Mouse (Mus musculus) liver, postnatal 0 days (tissue): ENCODE measurements around the gene Alkbh6. TPM values are rescaled to one million over a fixed set of nuclear protein-coding genes. Genes with fewer than 3 reads are reported as not detected.

ENCODE experiments used
- ATAC-seq: fragments of 200-750 bp; cut with Nextera tagmentation; 2 replicates; pipeline ENCODE4 v1.8.0; 2017; ENCODE audit warnings: mild to moderate bottlenecking, moderate library complexity
- DNase-seq: peaks from one replicate; pipeline ENCODE4 v3.0.0-alpha.2; 2016
- H3K27ac ChIP-seq: fragments of 300-500 bp; sonication (generic); 2 replicates; pipeline ENCODE4 v1.5.1; 2014; ENCODE audit warnings: antibody characterized with exemption, moderate library complexity, mild to moderate bottlenecking, low read depth
- H3K27me3 ChIP-seq: fragments of 300-500 bp; sonication (generic); 2 replicates; pipeline ENCODE4 v1.6.1; 2014; ENCODE audit warnings: low read length, control low read depth, mixed read lengths; ENCODE audit not compliant: insufficient read depth
- H3K36me3 ChIP-seq: fragments of 300-500 bp; sonication (generic); replicated peaks from 2 replicates; pipeline ENCODE4 v1.6.1; 2014; ENCODE audit warnings: mild to moderate bottlenecking, control low read depth, low read length, moderate library complexity, mixed read lengths; ENCODE audit not compliant: insufficient read depth
- H3K4me1 ChIP-seq: fragments of 300-500 bp; sonication (generic); 2 replicates; pipeline ENCODE4 v1.6.1; 2014; ENCODE audit warnings: antibody characterized with exemption, mild to moderate bottlenecking, control low read depth; ENCODE audit not compliant: insufficient read depth
- H3K4me2 ChIP-seq: fragments of 300-500 bp; sonication (generic); 2 replicates; pipeline ENCODE4 v1.6.1; 2014; ENCODE audit warnings: low read depth, mild to moderate bottlenecking, low read length, moderate library complexity, mixed read lengths
- H3K4me3 ChIP-seq: fragments of 300-500 bp; sonication (generic); 2 replicates; pipeline ENCODE4 v1.5.1; 2014; ENCODE audit warnings: low read depth, low read length
- H3K9ac ChIP-seq: fragments of 300-500 bp; sonication (generic); replicated peaks from 2 replicates; pipeline ENCODE4 v1.6.1; 2014; ENCODE audit warnings: mild to moderate bottlenecking, moderate library complexity
- H3K9me3 ChIP-seq: fragments of 300-500 bp; sonication (generic); 2 replicates; pipeline ENCODE4 v1.6.1; 2016; ENCODE audit warnings: mild to moderate bottlenecking, control low read depth, low read length, mixed read lengths
- CTCF ChIP-seq: sonication (generic); IDR thresholded peaks from 2 replicates; pipeline ENCODE4 v1.5.1; 2016; ENCODE audit warnings: antibody characterized with exemption, low read depth
- EP300 ChIP-seq: IDR thresholded peaks from 2 replicates; pipeline ENCODE4 v1.6.1; 2016; ENCODE audit warnings: antibody characterized with exemption, low read depth, mild to moderate bottlenecking
- WGBS: fragments of 180-500 bp; shearing (Covaris S2); extraction: QIAGEN DNeasy Blood & Tissue Kit; methylation state at CpG from one replicate; pipeline ENCODE4 v1.1.7; 2014; ENCODE audit not compliant: insufficient replicate concordance; 5-methylcytosine and 5-hydroxymethylcytosine counted together
- polyA plus RNA-seq: library from polyadenylated mRNA; unstranded; fragments of >200 nt; fragmentation: Nextera tagmentation; extraction: Ambion mirVana; gene quantifications from 2 replicates; pipeline ENCODE4 v1.2.1, GENCODE M21; 2015

The Alkbh6 gene
- polyA plus RNA-seq, 1 experiment from 2014 or later, result 23.9 TPM

- H3K4me1 ChIP-seq, result no peaks in the 10 kb centered on the region
- H3K4me3 ChIP-seq, result no peak overlapping the region
- ATAC-seq (no peak), DNase-seq (no peak)
- H3K9ac ChIP-seq, result no peak overlapping the region
- H3K36me3 ChIP-seq, result no peaks in the 10 kb centered on the region
- H3K4me2 ChIP-seq, result no peak overlapping the region
- WGBS, result 73% methylated on average over 13 of the region's 13 CpGs
- H3K9me3 ChIP-seq, result no peaks in the 10 kb centered on the region
- no peak overlapping the region for H3K27ac ChIP-seq
- TF ChIP-seq CTCF (no peak), EP300 (no peak)
- H3K27me3 ChIP-seq, result peaks cover 8% of the 10 kb centered on the region
Measured at GRCm38 (mm10) chr7:30293795-30294194, 14.7 kb upstream of the Alkbh6 start.

DNA sequence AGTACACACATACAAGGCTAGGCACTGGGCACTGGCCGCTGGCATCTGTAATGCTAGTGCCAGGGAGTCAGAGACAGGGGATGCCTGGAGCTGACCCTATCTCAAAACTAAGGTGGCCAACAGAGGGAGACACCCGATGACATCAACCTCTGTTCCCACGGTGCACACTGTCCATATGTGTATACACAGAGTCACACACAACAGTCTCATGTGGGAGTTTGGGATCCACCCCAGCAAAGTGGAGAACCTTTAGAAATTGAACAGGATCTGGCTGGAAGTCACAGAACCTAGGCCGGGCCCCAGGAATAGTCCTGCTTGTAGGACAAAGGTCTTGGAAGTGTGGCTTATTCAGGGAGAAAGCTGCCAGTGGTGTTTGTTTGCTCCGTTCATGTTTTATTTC is 14.2 kb upstream of the Alkbh6 start:
- Histone ChIP-seq H3K27ac (no peak overlapping the region), H3K4me2 (no peak overlapping the region), H3K9ac (no peak overlapping the region), H3K4me1 (no peaks in the 10 kb centered on the region), H3K36me3 (no peaks in the 10 kb centered on the region), H3K9me3 (no peaks in the 10 kb centered on the region), H3K4me3 (no peak overlapping the region), H3K27me3 (peaks cover 8% of the 10 kb centered on the region)
- DNase-seq (no peak), ATAC-seq (no peak)
- 77% methylated on average over 5 of the region's 5 CpGs for WGBS
- no peak for TF ChIP-seq CTCF
- TF ChIP-seq EP300, result no peak

GRCm38 (mm10) chr7:30295103-30295502 is 13.4 kb upstream of the Alkbh6 start:
- H3K9ac ChIP-seq, result no peak overlapping the region
- 47% methylated on average over 10 of the region's 10 CpGs for WGBS
- H3K9me3 ChIP-seq, result no peaks in the 10 kb centered on the region
- DNase-seq, result peak; percentile 37
- H3K4me2 ChIP-seq, result no peak overlapping the region
- ATAC-seq, result no peak
- no peak overlapping the region for H3K4me3 ChIP-seq
- no peaks in the 10 kb centered on the region for H3K36me3 ChIP-seq
- H3K27ac ChIP-seq, result no peak overlapping the region
- H3K27me3 ChIP-seq, result peaks cover 8% of the 10 kb centered on the region
- H3K4me1 ChIP-seq, result no peaks in the 10 kb centered on the region
- TF ChIP-seq EP300, result no peak
- TF ChIP-seq CTCF, result no peak

DNA sequence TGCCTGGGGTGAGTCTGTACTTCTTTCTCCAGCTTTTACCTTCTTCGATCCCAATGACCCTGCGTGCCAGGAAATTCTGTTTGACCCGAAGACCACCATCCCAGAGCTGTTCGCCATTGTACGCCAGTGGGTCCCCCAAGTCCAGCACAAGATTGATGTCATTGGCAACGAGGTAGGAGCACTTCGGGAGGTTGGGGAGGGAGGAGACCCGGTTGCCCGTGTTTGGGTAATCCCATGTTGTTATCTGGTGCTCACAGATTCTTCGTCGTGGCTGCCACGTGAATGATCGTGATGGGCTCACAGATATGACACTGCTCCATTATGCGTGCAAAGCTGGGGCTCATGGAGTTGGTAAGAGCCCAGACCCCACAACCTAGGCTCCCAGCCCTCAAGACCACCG is 11.7 kb upstream of the Alkbh6 start:
- Histone ChIP-seq H3K9me3 (no peaks in the 10 kb centered on the region), H3K9ac (no peak overlapping the region), H3K36me3 (no peaks in the 10 kb centered on the region), H3K4me3 (no peak overlapping the region), H3K27me3 (peaks cover 4% of the 10 kb centered on the region), H3K27ac (no peak overlapping the region), H3K4me1 (no peaks in the 10 kb centered on the region), H3K4me2 (no peak overlapping the region)
- ATAC-seq (no peak), DNase-seq (no peak)
- no peak for TF ChIP-seq CTCF
- no peak for TF ChIP-seq EP300
- 77% methylated on average over 15 of the region's 15 CpGs for WGBS

- ATAC-seq, result no peak
- no peak for TF ChIP-seq EP300
- TF ChIP-seq CTCF, result no peak
- 70% methylated on average over 16 of the region's 16 CpGs for WGBS
- Histone ChIP-seq H3K27me3 (no peaks in the 10 kb centered on the region), H3K27ac (no peak overlapping the region), H3K9me3 (no peaks in the 10 kb centered on the region), H3K4me1 (no peaks in the 10 kb centered on the region), H3K36me3 (no peaks in the 10 kb centered on the region), H3K4me3 (no peak overlapping the region), H3K4me2 (no peak overlapping the region), H3K9ac (no peak overlapping the region)
- no peak for DNase-seq
Measured at GRCm38 (mm10) chr7:30297266-30297665, 11.3 kb upstream of the Alkbh6 start.

DNA sequence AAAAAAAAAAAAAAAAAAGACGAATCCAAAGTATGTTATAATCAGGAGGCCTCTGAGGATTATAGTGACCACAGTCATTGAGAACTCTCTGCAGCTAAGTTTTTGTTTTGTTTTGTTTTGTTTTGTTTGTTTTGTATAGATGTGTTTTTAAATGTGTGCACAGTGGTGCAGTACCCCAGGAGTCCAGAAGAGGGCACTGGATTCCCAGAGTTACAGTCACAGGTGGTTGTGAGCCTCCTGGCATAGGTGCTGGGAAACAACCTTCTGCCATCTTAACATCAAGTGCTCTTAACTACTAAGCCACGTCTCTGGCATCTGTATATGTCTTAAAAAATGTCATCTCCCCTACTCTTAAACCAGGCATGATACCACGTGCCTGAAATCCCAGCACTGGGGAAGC is 7.6 kb upstream of the Alkbh6 start:
- no peaks in the 10 kb centered on the region for H3K9me3 ChIP-seq
- ATAC-seq, result no peak
- no peak overlapping the region for H3K4me2 ChIP-seq
- 52% methylated on average over 3 of the region's 3 CpGs for WGBS
- peak; percentile 64 for DNase-seq
- no peak overlapping the region for H3K27ac ChIP-seq
- no peaks in the 10 kb centered on the region for H3K4me1 ChIP-seq
- H3K27me3 ChIP-seq, result no peaks in the 10 kb centered on the region
- no peaks in the 10 kb centered on the region for H3K36me3 ChIP-seq
- no peak overlapping the region for H3K4me3 ChIP-seq
- no peak for TF ChIP-seq EP300
- TF ChIP-seq CTCF, result peak; percentile 74
- H3K9ac ChIP-seq, result no peak overlapping the region

DNA sequence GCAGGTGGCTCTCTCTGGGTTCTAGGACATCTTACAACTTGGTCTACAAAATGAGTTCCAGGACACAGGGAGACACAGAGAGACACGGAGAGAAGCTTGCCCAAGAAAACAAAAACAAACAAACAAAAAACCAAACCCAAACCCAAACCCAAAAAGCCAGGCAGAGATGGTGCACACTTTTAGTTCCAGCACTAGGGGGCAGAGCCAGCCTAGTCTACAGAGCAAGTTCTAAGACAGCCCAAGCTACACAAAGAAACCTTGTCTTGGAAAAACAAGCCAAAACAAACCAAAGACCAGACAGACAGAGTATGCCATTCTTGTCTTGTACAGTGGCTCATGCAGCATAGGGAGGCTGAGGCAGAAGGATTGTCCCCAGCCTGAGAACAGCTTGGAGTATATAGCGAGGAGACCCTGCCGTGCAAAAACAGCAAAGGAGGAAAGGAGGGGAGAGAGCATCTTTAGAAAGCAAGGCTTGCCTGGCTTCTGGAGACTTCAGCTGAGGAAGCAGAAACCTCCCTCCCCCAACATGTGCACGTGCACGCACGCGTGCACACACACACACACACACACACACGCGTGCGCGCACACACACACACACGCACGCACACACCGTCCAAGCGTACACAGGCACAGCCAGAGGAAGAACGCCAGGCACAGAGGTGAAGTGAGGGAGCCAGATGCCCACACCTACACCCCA is 2.3 kb upstream of the Alkbh6 start:
- DNase-seq (no peak), ATAC-seq (no peak)
- Histone ChIP-seq H3K9ac (no peak overlapping the region), H3K9me3 (no peaks in the 10 kb centered on the region), H3K27me3 (no peaks in the 10 kb centered on the region), H3K4me1 (peaks cover 14% of the 10 kb centered on the region), H3K36me3 (no peaks in the 10 kb centered on the region), H3K4me2 (no peak overlapping the region), H3K4me3 (no peak overlapping the region), H3K27ac (no peak overlapping the region)
- TF ChIP-seq CTCF, result peak; percentile 59
- TF ChIP-seq EP300, result no peak
- whole genome bisulfite sequencing, result 83% methylated on average over 16 of the region's 16 CpGs
